Mouse (Mus musculus) kidney, adult 9 months (tissue): ENCODE measurements at regions not wholly inside any gene's neighbourhood (a gene's known extent, or its start where the extent isn't known, plus 50 kb on each side); places are given as distances from the start of the nearest gene placed in this dataset.
A peak's percentile ranks its signal among the peaks of the same experiment; 100 is the strongest.

ENCODE experiments used
- DNase-seq: peaks from one replicate; pipeline ENCODE4 v3.0.0; 2022

DNA sequence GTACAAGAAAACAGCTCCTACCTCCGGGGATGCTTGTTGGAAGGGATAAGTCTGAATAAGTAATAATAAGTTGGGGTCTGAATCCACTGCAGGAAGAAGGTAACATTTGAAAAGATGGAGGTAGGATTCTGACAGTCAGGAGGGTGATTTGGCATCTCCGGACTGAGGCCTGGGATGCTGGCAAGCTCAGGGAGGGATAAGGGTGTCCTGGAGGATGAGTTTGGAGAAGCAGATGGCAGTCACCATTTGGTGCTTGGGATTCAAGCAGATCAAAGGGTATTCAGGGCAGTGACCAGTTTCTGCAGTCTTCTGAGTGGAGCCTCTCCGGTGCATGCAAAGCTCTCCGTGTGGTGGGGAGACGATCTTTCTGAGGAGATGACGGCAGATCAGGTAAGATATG lies 62.9 kb upstream of the Gm2310 start:
- DNase-seq = no peak

DNA sequence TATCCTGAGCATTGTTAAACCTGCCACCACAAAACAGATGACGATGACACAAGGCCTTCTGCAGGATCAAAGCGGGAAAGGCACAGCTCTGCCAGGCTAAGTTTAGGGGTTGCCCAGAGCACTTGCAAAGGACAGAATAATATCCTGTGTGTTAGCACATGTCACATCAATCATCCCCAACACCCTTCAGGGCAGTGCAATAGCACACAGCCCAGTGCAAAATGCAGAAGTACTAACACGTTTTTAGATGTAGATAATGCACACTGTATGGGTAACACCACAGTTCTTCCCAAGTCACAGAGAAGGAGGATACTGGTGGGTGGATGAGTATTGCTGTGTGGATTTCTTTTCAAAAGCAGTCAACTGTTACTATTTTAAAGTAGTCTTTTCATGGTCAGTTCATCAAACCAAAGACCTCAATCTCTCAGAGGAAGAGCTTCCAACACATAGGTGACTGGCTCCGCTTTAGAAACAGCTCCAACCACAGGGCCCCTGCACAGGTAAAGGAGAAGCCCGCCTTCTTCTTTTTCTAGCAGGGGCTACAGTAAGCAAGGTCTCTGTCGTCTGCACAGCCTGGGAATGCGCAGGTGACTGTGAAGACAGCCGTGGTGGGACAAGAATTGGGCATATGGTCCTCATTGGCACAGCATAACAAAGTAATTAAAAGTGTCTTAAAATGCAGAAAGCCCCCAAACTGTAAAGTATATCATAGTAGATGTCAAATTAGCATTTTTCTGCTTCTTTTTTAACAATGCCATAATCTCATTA lies 61.6 kb upstream of the Gm2310 start:
- DNase-seq = no peak

DNA sequence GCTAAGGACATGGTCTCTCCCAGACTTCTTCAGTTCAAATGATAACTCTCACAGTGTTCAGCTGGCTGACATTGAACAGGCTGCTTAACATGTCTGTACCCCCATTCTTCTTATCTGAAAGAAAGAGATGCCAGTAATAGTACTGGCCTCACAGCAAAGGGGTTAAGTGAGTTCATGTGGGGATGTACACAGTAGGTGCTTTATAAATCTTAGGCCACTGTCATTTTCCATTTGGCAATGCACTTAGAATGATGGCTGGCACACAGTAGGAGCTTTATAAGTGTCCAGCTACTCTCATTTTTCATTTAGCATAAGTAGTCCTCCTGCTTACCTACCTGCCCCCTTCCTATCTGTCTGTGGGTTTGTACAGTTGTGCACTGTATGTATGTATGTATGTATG lies 60.3 kb upstream of the Gm2310 start:
- no peak for DNase-seq

DNA sequence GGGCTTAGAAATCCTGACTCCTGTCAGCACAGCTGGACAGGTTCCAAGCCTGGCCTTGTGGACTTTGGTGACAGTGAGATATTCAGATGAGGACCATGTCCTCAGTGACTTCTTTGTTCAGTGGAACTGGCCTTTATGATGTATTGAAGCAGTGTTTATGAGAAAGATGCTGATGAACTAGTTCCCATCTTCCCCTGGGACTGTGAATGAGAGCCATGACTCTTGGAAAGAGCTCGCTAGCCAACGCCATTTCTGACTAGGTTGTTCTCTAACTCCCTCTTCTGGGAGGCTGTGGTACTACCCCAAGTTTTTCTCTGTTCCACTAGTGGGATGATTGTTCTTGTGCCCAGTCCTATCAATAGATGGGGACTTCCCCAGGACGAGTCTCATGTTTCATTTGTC lies 57.7 kb upstream of the Gm2310 start:
- DNase-seq = peak; percentile 71

DNA sequence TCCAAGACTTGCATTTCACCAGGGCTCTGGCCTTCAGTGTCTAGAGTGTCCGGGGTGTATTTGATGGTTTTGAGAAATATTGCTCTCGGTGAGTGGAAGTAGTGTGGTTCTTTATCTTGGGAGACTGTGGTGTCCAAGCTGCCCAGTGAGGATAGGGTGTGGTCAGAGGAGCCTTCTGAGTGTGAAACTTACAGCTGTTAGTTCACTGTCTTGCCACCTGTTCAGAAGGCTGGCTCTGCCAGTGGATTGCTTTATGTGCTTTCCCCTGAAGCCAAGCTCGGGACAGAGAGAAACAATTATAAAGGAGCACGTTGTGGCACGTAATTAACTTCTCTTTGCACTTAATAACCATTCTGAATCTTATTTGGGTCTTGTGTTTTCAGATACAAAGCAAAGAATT lies 57.2 kb upstream of the Gm2310 start:
- DNase-seq = no peak

DNA sequence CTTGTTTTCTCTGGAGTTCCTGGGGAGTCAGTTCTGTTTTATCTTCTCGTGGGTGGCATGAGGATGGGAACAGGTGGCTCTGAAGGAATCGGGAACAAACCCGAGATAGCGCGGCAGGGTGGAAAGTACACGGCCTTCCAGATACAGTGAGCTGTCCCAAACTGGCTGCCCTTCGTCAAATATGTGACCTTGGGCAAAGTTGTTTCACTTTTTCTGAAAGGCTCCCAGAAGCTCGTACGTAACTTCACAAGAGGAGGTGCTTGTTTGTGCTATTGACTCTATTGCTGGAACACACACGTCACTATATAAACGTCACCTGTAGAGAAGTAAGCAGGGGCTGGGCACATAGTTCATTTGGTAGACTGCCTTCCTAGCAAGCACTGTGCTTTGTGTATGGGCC lies 49.9 kb upstream of the Gm2310 start:
- DNase-seq = peak; percentile 58
